Mouse (Mus musculus) CH12.LX (cell line): Measurements from ENCODE around the gene Rbm6. TPM values are rescaled to one million over a fixed set of nuclear protein-coding genes. Genes with fewer than 3 reads are reported as not detected.

Source experiments
- DNase-seq: peaks from one replicate; pipeline ENCODE4 v3.0.0-alpha.2; 2013; ENCODE audit errors: extremely low read depth
- H3K27ac ChIP-seq: 2 replicates; pipeline ENCODE4 v1.5.1; 2012; ENCODE audit warnings: low read depth, mild to moderate bottlenecking, control low read depth, moderate library complexity; ENCODE audit not compliant: insufficient read depth
- H3K27me3 ChIP-seq: replicated peaks from 2 replicates; pipeline ENCODE3; 2012; ENCODE audit warnings: inconsistent platforms
- H3K36me3 ChIP-seq, 2 experiments: replicated peaks in 1 of 2; 2 replicates each; pipeline versions ENCODE3 to v1.6.1; 2012; ENCODE audit warnings: inconsistent platforms in 1 of 2, low read length in 1 of 2, mild to moderate bottlenecking in 1 of 2, mixed read lengths in 1 of 2, moderate library complexity in 1 of 2; ENCODE audit not compliant: control insufficient read depth in 1 of 2, insufficient read depth in 1 of 2
- H3K4me1 ChIP-seq, 2 experiments: 2 replicates each; pipeline ENCODE4 v1.6.1; 2012; ENCODE audit warnings: inconsistent platforms in 1 of 2, moderate library complexity in 1 of 2; ENCODE audit not compliant: insufficient read depth in 2 of 2, control insufficient read depth in 1 of 2
- H3K4me2 ChIP-seq: 2 replicates; pipeline ENCODE4 v1.6.1; 2012; ENCODE audit warnings: low read depth, mild to moderate bottlenecking, control low read depth; ENCODE audit not compliant: poor library complexity, insufficient read depth, severe bottlenecking
- H3K4me3 ChIP-seq, 3 experiments: fragments of 150-350 bp in 1 of 3; sonication (generic) in 1 of 3; replicated peaks in 1 of 3; 2 replicates each; pipeline versions ENCODE3 to v1.5.1; 2011 to 2012; ENCODE audit warnings: low read depth in 2 of 3, low read length in 2 of 3, mild to moderate bottlenecking in 2 of 3, moderate library complexity in 2 of 3, control low read depth in 1 of 3, improper control_type of control experiment in 1 of 3, inconsistent platforms in 1 of 3, mixed read lengths in 1 of 3; ENCODE audit not compliant: poor library complexity in 1 of 3
- H3K79me2 ChIP-seq: replicated peaks from 2 replicates; pipeline ENCODE4 v1.6.1; 2012; ENCODE audit warnings: mild to moderate bottlenecking, moderate library complexity; ENCODE audit not compliant: control insufficient read depth, poor library complexity, insufficient read depth, severe bottlenecking; ENCODE audit errors: extremely low read depth
- H3K9ac ChIP-seq: 2 replicates; pipeline ENCODE4 v1.6.1; 2012; ENCODE audit warnings: low read depth, mild to moderate bottlenecking, control low read depth, moderate library complexity; ENCODE audit not compliant: insufficient read depth
- H3K9me3 ChIP-seq: replicated peaks from 2 replicates; pipeline ENCODE3; 2012; ENCODE audit warnings: low read length, inconsistent platforms, mixed read lengths
- CHD1 ChIP-seq: IDR thresholded peaks from 2 replicates; pipeline ENCODE4 v1.6.1; 2012; ENCODE audit warnings: low read depth, low read length, improper control_type of control experiment, inconsistent platforms
- CHD2 ChIP-seq: IDR thresholded peaks from 2 replicates; pipeline ENCODE4 v1.6.1; 2011; ENCODE audit warnings: low read length, improper control_type of control experiment
- ELF1 ChIP-seq: IDR thresholded peaks from 2 replicates; pipeline ENCODE4 v1.6.1; 2014; ENCODE audit warnings: low read depth, mild to moderate bottlenecking, inconsistent platforms, low read length, improper control_type of control experiment
- EP300 ChIP-seq: IDR thresholded peaks from 2 replicates; pipeline ENCODE4 v1.6.1; 2011; ENCODE audit warnings: low read length, improper control_type of control experiment
- ETS1 ChIP-seq: conservative IDR thresholded peaks from 2 replicates; pipeline ENCODE4 v1.6.1; 2012; ENCODE audit warnings: low read depth, mild to moderate bottlenecking, inconsistent platforms, low read length, improper control_type of control experiment, moderate library complexity
- IRF4 ChIP-seq: IDR thresholded peaks from 2 replicates; pipeline ENCODE4 v1.6.1; 2014; ENCODE audit warnings: low read depth, mild to moderate bottlenecking, inconsistent platforms, low read length, improper control_type of control experiment
- JUN ChIP-seq: IDR thresholded peaks from 2 replicates; pipeline ENCODE4 v1.6.1; 2011; ENCODE audit warnings: low read depth, mild to moderate bottlenecking, low read length, improper control_type of control experiment, moderate library complexity; ENCODE audit not compliant: insufficient read depth
- JUND ChIP-seq: conservative IDR thresholded peaks from 2 replicates; pipeline ENCODE4 v1.6.1; 2011; ENCODE audit warnings: low read depth, low read length, improper control_type of control experiment
- MAX ChIP-seq: IDR thresholded peaks from 2 replicates; pipeline ENCODE4 v1.6.1; 2011; ENCODE audit warnings: low read length, improper control_type of control experiment
- USF1 ChIP-seq: IDR thresholded peaks from 2 replicates; pipeline ENCODE4 v1.6.1; 2014; ENCODE audit warnings: low read depth, mild to moderate bottlenecking, inconsistent platforms, low read length, improper control_type of control experiment
- ZC3H11A ChIP-seq: IDR thresholded peaks from 2 replicates; pipeline ENCODE4 v1.6.1; 2012; ENCODE audit warnings: low read depth, mild to moderate bottlenecking, inconsistent platforms, low read length, improper control_type of control experiment
- dilution Hi-C: fragments of 300-500 bp; cut with MboI; formaldehyde crosslinking; loops from 2 replicates; pipeline ENCODE4 v1.14.3; 2020; ENCODE audit warnings: low sequenced_read_pairs; ENCODE audit not compliant: extremely low pct_unique_long_range_greater_than_20kb, extremely low pct_ligation_motif_present
- in situ Hi-C: fragments of 300-500 bp; cut with MboI; formaldehyde crosslinking; loops from 3 replicates; pipeline ENCODE4 v1.14.3; 2019; ENCODE audit warnings: low sequenced_read_pairs, low pct_ligation_motif_present, low pct_unique_long_range_greater_than_20kb, mixed read lengths
- polyA plus RNA-seq: library from polyadenylated mRNA; unstranded; fragments of >175 nt; gene quantifications from 2 replicates; pipeline ENCODE4 v1.2.1, GENCODE M21; 2012; ENCODE audit warnings: low read depth; ENCODE audit not compliant: insufficient read length
- total RNA-seq, 2 experiments: library from RNA; depleted of rRNA; stranded (reverse); fragments of 300-350 nt in 1 of 2; fragments of >200 nt in 1 of 2; gene quantifications; 2 replicates each; pipeline ENCODE4 v1.2.3; 2012 to 2014

Gene Rbm6
- total RNA-seq (2012; rRNA removed) (39.1 and 42.3 TPM in 2 replicates), total RNA-seq (2014; rRNA removed) (43.3 and 48.9 TPM in 2 replicates), polyA plus RNA-seq (48.8 and 56.6 TPM in 2 replicates)

- peaks cover 5 to 20% of the 10 kb centered on the region in 2 experiments for H3K4me1 ChIP-seq
- peaks cover 4 to 15% of the 10 kb centered on the region in 2 experiments for H3K36me3 ChIP-seq
- no peak for DNase-seq
- H3K79me2 ChIP-seq: peaks cover 34% of the 10 kb centered on the region
- H3K27me3 ChIP-seq: peaks cover 5% of the 10 kb centered on the region
- dilution Hi-C loops: no loop called here
- peak within 1 kb of the TSS; percentile 85 to 91 (median 87) for H3K4me3 ChIP-seq
- TF ChIP-seq ZC3H11A: no peak
- TF ChIP-seq MAX: 0 out of 2 replicates have a peak, but pooled peaks have one; percentile 10
- TF ChIP-seq EP300: no peak
- no peak for TF ChIP-seq ELF1
- no peak for TF ChIP-seq CHD2
- TF ChIP-seq JUND: no peak
- TF ChIP-seq IRF4: no peak
- peak; percentile 58; the same call in 1 of the 2 replicates for TF ChIP-seq CHD1
- no peak for TF ChIP-seq JUN
- TF ChIP-seq, all 38 proteins: peak for 2
- H3K27ac ChIP-seq: peak within 1 kb of the TSS; percentile 69
- H3K4me2 ChIP-seq: peak within 1 kb of the TSS; percentile 98
- peak within 1 kb of the TSS; percentile 97 for H3K9ac ChIP-seq
- H3K9me3 ChIP-seq: no peaks in the 10 kb centered on the region
- in situ Hi-C loops: no loop called here
Measured at GRCm38 (mm10) chr9:107873137-107873536, at the start of gene Rbm6. TSS of gene Rbm6 (minus strand) at chr9:107873237.

- no peak overlapping the region for H3K4me3 ChIP-seq
- no peak overlapping the region for H3K4me2 ChIP-seq
- no peak for TF ChIP-seq USF1
- in situ Hi-C loops: no loop called here
- DNase-seq: no peak
- H3K27ac ChIP-seq: no peak overlapping the region
- peaks cover 11 to 12% of the 10 kb centered on the region in 2 experiments for H3K4me1 ChIP-seq
- H3K27me3 ChIP-seq: peaks cover 76% of the 10 kb centered on the region
- H3K79me2 ChIP-seq: no peaks in the 10 kb centered on the region
- H3K36me3 ChIP-seq: no peaks in the 10 kb centered on the region
- H3K9ac ChIP-seq: no peak overlapping the region
- no peaks in the 10 kb centered on the region for H3K9me3 ChIP-seq
- dilution Hi-C loops: no loop called here
Measured at GRCm38 (mm10) chr9:107919441-107919840, 46.4 kb upstream of the Rbm6 start.

- TF ChIP-seq JUND (no peak), ETS1 (no peak), IRF4 (no peak)
- DNase-seq: no peak
- Histone ChIP-seq H3K4me3 (no peak overlapping the region), H3K4me2 (no peak overlapping the region), H3K9ac (no peak overlapping the region), H3K79me2 (no peaks in the 10 kb centered on the region), H3K27ac (no peak overlapping the region), H3K36me3 (no peaks in the 10 kb centered on the region), H3K27me3 (peaks cover 76% of the 10 kb centered on the region), H3K9me3 (no peaks in the 10 kb centered on the region), H3K4me1 (peaks cover 5 to 10% of the 10 kb centered on the region in 2 experiments)
- in situ Hi-C loops (no loop called here), dilution Hi-C loops (no loop called here)
Measured at GRCm38 (mm10) chr9:107918884-107919283, 45.8 kb upstream of the Rbm6 start.
